15 mouse cellular contexts compared by ENCODE assay signal in genomic region chr16:62543156-62543555, GRCm38 (mm10).
"Had no signal": no experiment of that assay in that cellular context is flagged by ENCODE, and none has a peak within 500 bp of the region (broad histone marks: within the 10 kb centered on the region; RNA-seq: fewer than 3 reads in every experiment).

No protein-coding gene starts in this region.

- H3K4me2 ChIP-seq: liver, embryonic 13.5 days; midbrain, embryonic 12.5 days had no signal

- H3K27ac ChIP-seq: liver, embryonic 13.5 days; macrophage; midbrain, embryonic 12.5 days had no signal

- H3K27me3 ChIP-seq: liver, embryonic 13.5 days; midbrain, embryonic 12.5 days had no signal

- H3K9me3 ChIP-seq: liver, embryonic 13.5 days; midbrain, embryonic 12.5 days had no signal

- H3K4me3 ChIP-seq: liver, embryonic 13.5 days; midbrain, embryonic 12.5 days had no signal

- DNase-seq: kidney, adult 18-20 months; kidney, adult 9 months; kidney, postnatal 14 days; kidney, postnatal 4 days; layer of hippocampus, adult 9-11 months; layer of hippocampus, postnatal 36 days; liver, embryonic 13.5 days; lung, adult 2 months; lung, postnatal 14 days; thymus, adult 2 months; thymus, postnatal 14 days; thymus, postnatal 4 days had no signal

- ATAC-seq: midbrain, embryonic 16.5 days had no signal

- H3K4me1 ChIP-seq: liver, embryonic 13.5 days; midbrain, embryonic 12.5 days had no signal

- H3K36me3 ChIP-seq: liver, embryonic 13.5 days; midbrain, embryonic 12.5 days had no signal

- H3K9ac ChIP-seq: liver, embryonic 13.5 days; midbrain, embryonic 12.5 days had no signal
